Mouse (Mus musculus): Measurements from ENCODE around the gene Pcyox1. TPM values are rescaled to one million over a fixed set of nuclear protein-coding genes. Genes with fewer than 3 reads are reported as not detected.

The Pcyox1 gene
- polyA plus RNA-seq (2015; fragmentation: Nextera tagmentation; extraction: Ambion mirVana): 51.2 and 52.0 TPM in 2 replicates

- peak; percentile 92 for ATAC-seq (ENCODE audit: extremely low read depth, insufficient number of reproducible peaks, low FRiP score, low TSS enrichment)
- Histone ChIP-seq H3K4me2 (peak within 1 kb of the TSS; percentile 92), H3K4me3 (peak within 1 kb of the TSS; percentile 92), H3K36me3 (peaks cover 25% of the 10 kb centered on the region), H3K9ac (peak within 1 kb of the TSS; percentile 93), H3K27me3 (replicated peaks) (peaks cover 8% of the 10 kb centered on the region), H3K27ac (replicated peaks) (peak within 1 kb of the TSS; percentile 92), H3K9me3 (no peaks in the 10 kb centered on the region), H3K4me1 (peaks cover 34% of the 10 kb centered on the region)
- WGBS: under 1% methylated on average over 51 of the region's 51 CpGs
Measured at GRCm38 (mm10) chr6:86396581-86397256, at the start of gene Pcyox1. Gene Pcyox1 (minus strand): TSS chr6:86397154.

GRCm38 (mm10) chr6:86445551-86445950 lies 48.6 kb upstream of the Pcyox1 start:
- Histone ChIP-seq H3K9me3 (no peaks in the 10 kb centered on the region), H3K36me3 (peaks cover 75% of the 10 kb centered on the region)
- 91% methylated on average over 18 of the region's 18 CpGs for WGBS

GRCm38 (mm10) chr6:86441571-86441970 lies 44.6 kb upstream of the Pcyox1 start:
- WGBS: 93% methylated on average over 10 of the region's 10 CpGs
- H3K27me3 ChIP-seq (replicated peaks): no peaks in the 10 kb centered on the region

More at GRCm38 (mm10) chr6:86445551-86445950, 48.6 kb upstream of the Pcyox1 start:
- no peak overlapping the region for H3K27ac ChIP-seq (replicated peaks)
- ATAC-seq (ENCODE audit: extremely low read depth, insufficient number of reproducible peaks, low FRiP score, low TSS enrichment): no peak
- no peak overlapping the region for H3K4me2 ChIP-seq
- H3K4me3 ChIP-seq: no peak overlapping the region
- no peak overlapping the region for H3K9ac ChIP-seq
- no peaks in the 10 kb centered on the region for H3K4me1 ChIP-seq
- H3K27me3 ChIP-seq (replicated peaks): no peaks in the 10 kb centered on the region

GRCm38 (mm10) chr6:86439531-86439930 lies 42.6 kb upstream of the Pcyox1 start:
- H3K4me3 ChIP-seq: peak overlapping the region; percentile 78
- no peaks in the 10 kb centered on the region for H3K9me3 ChIP-seq
- H3K27me3 ChIP-seq (replicated peaks): no peaks in the 10 kb centered on the region
- peaks cover 45% of the 10 kb centered on the region for H3K36me3 ChIP-seq
- no peak for ATAC-seq (ENCODE audit: extremely low read depth, insufficient number of reproducible peaks, low FRiP score, low TSS enrichment)
- peaks cover 11% of the 10 kb centered on the region for H3K4me1 ChIP-seq
- 89% methylated on average over 1 of the region's 1 CpGs for WGBS
- peak overlapping the region; percentile 90 for H3K9ac ChIP-seq
- peak overlapping the region; percentile 83 for H3K4me2 ChIP-seq
- peak overlapping the region; percentile 97; the same call in 1 of the 2 replicates for H3K27ac ChIP-seq (replicated peaks)

More at GRCm38 (mm10) chr6:86441571-86441970, 44.6 kb upstream of the Pcyox1 start:
- H3K9me3 ChIP-seq: no peaks in the 10 kb centered on the region
- ATAC-seq (ENCODE audit: extremely low read depth, insufficient number of reproducible peaks, low FRiP score, low TSS enrichment): no peak
- H3K36me3 ChIP-seq: peaks cover 41% of the 10 kb centered on the region
- no peak overlapping the region for H3K27ac ChIP-seq (replicated peaks)
- no peak overlapping the region for H3K9ac ChIP-seq
- no peak overlapping the region for H3K4me2 ChIP-seq
- no peak overlapping the region for H3K4me3 ChIP-seq
- H3K4me1 ChIP-seq: peaks cover 11% of the 10 kb centered on the region

GRCm38 (mm10) chr6:86439119-86439496 lies 42.2 kb upstream of the Pcyox1 start:
- Histone ChIP-seq H3K4me3 (peak overlapping the region; percentile 78), H3K27ac (replicated peaks) (peak overlapping the region; percentile 97), H3K36me3 (peaks cover 45% of the 10 kb centered on the region), H3K9ac (peak overlapping the region; percentile 90), H3K9me3 (no peaks in the 10 kb centered on the region), H3K4me1 (peaks cover 11% of the 10 kb centered on the region), H3K4me2 (peak overlapping the region; percentile 83), H3K27me3 (replicated peaks) (no peaks in the 10 kb centered on the region)
- no peak for ATAC-seq (ENCODE audit: extremely low read depth, insufficient number of reproducible peaks, low FRiP score, low TSS enrichment)
- WGBS: 4% methylated on average over 13 of the region's 13 CpGs

GRCm38 (mm10) chr6:86438272-86439118 lies 41.5 kb upstream of the Pcyox1 start, which contains the start of gene C87436:
Gene C87436 (plus strand): TSS chr6:86438374.
- H3K27me3 ChIP-seq (replicated peaks): no peaks in the 10 kb centered on the region
- H3K9ac ChIP-seq: peak within 1 kb of the TSS; percentile 90
- ATAC-seq (ENCODE audit: extremely low read depth, insufficient number of reproducible peaks, low FRiP score, low TSS enrichment): peak; percentile 93
- H3K4me1 ChIP-seq: peaks cover 11% of the 10 kb centered on the region
- H3K9me3 ChIP-seq: no peaks in the 10 kb centered on the region
- H3K4me3 ChIP-seq: peak within 1 kb of the TSS; percentile 78
- H3K36me3 ChIP-seq: peaks cover 45% of the 10 kb centered on the region
- WGBS: under 1% methylated on average over 59 of the region's 59 CpGs
- peak within 1 kb of the TSS; percentile 97 for H3K27ac ChIP-seq (replicated peaks)
- H3K4me2 ChIP-seq: peak within 1 kb of the TSS; percentile 83

GRCm38 (mm10) chr6:86437711-86438110 lies 40.8 kb upstream of the Pcyox1 start:
- no peak for ATAC-seq (ENCODE audit: extremely low read depth, insufficient number of reproducible peaks, low FRiP score, low TSS enrichment)
- Histone ChIP-seq H3K4me1 (peaks cover 11% of the 10 kb centered on the region), H3K36me3 (peaks cover 46% of the 10 kb centered on the region), H3K4me3 (peak overlapping the region; percentile 78), H3K9ac (peak overlapping the region; percentile 90), H3K9me3 (no peaks in the 10 kb centered on the region), H3K4me2 (peak overlapping the region; percentile 83), H3K27me3 (replicated peaks) (no peaks in the 10 kb centered on the region), H3K27ac (replicated peaks) (peak overlapping the region; percentile 97)
- 2% methylated on average over 14 of the region's 14 CpGs for whole genome bisulfite sequencing

GRCm38 (mm10) chr6:86433696-86434095 lies 36.7 kb upstream of the Pcyox1 start:
- WGBS: 83% methylated on average over 1 of the region's 1 CpGs
- Histone ChIP-seq H3K9ac (no peak overlapping the region), H3K27ac (replicated peaks) (no peak overlapping the region), H3K27me3 (replicated peaks) (no peaks in the 10 kb centered on the region), H3K9me3 (no peaks in the 10 kb centered on the region), H3K4me1 (no peaks in the 10 kb centered on the region), H3K4me2 (no peak overlapping the region), H3K4me3 (no peak overlapping the region), H3K36me3 (peaks cover 75% of the 10 kb centered on the region)
- ATAC-seq (ENCODE audit: extremely low read depth, insufficient number of reproducible peaks, low FRiP score, low TSS enrichment): no peak

- Histone ChIP-seq H3K9ac (no peak overlapping the region), H3K27me3 (replicated peaks) (no peaks in the 10 kb centered on the region), H3K4me2 (no peak overlapping the region), H3K4me1 (no peaks in the 10 kb centered on the region), H3K9me3 (no peaks in the 10 kb centered on the region), H3K4me3 (no peak overlapping the region), H3K36me3 (peaks cover 92% of the 10 kb centered on the region), H3K27ac (replicated peaks) (no peak overlapping the region)
- ATAC-seq (ENCODE audit: extremely low read depth, insufficient number of reproducible peaks, low FRiP score, low TSS enrichment): no peak
- WGBS: 90% methylated on average over 3 of the region's 3 CpGs
Measured at GRCm38 (mm10) chr6:86431531-86431930, 34.6 kb upstream of the Pcyox1 start.

- Histone ChIP-seq H3K27ac (replicated peaks) (no peak within 1 kb of the TSS), H3K4me2 (no peak within 1 kb of the TSS), H3K9me3 (no peaks in the 10 kb centered on the region), H3K9ac (no peak within 1 kb of the TSS), H3K36me3 (peaks cover 88% of the 10 kb centered on the region), H3K4me3 (no peak within 1 kb of the TSS), H3K27me3 (replicated peaks) (no peaks in the 10 kb centered on the region), H3K4me1 (no peaks in the 10 kb centered on the region)
- WGBS: 97% methylated on average over 1 of the region's 1 CpGs
- ATAC-seq (ENCODE audit: extremely low read depth, insufficient number of reproducible peaks, low FRiP score, low TSS enrichment): no peak
Measured at GRCm38 (mm10) chr6:86426358-86426757, 29.4 kb upstream of the Pcyox1 start, which contains the start of gene Gm44790. Gene Gm44790 (plus strand): TSS chr6:86426658.

GRCm38 (mm10) chr6:86420491-86420890 lies 23.5 kb upstream of the Pcyox1 start:
- peaks cover 88% of the 10 kb centered on the region for H3K36me3 ChIP-seq
- 77% methylated on average over 6 of the region's 6 CpGs for WGBS
- no peak for ATAC-seq (ENCODE audit: extremely low read depth, insufficient number of reproducible peaks, low FRiP score, low TSS enrichment)

More at GRCm38 (mm10) chr6:86420491-86420890, 23.5 kb upstream of the Pcyox1 start:
- Histone ChIP-seq H3K27me3 (replicated peaks) (no peaks in the 10 kb centered on the region), H3K4me2 (no peak overlapping the region), H3K4me1 (no peaks in the 10 kb centered on the region), H3K9ac (no peak overlapping the region), H3K27ac (replicated peaks) (no peak overlapping the region), H3K9me3 (no peaks in the 10 kb centered on the region), H3K4me3 (no peak overlapping the region)

Data from heart, embryonic 13.5 days (tissue).